Mouse (Mus musculus) cerebellum, adult 2 months (tissue): ENCODE data around the gene Cilp.

Experiments
- CTCF ChIP-seq: fragments of 200-500 bp; IDR thresholded peaks from 2 replicates; pipeline ENCODE4 v1.5.1; 2011; ENCODE audit warnings: low read depth, mild to moderate bottlenecking, control low read depth, low read length, moderate library complexity, borderline replicate concordance; ENCODE audit not compliant: insufficient read depth
- POLR2A ChIP-seq: fragments of 200-500 bp; IDR thresholded peaks from 2 replicates; pipeline ENCODE4 v1.6.1; 2011; ENCODE audit warnings: low read length, control low read depth, borderline replicate concordance; ENCODE audit not compliant: insufficient read depth

GRCm38 (mm10) chr9:65267742-65268515 lies 2.9 kb downstream of the Cilp start:
- TF ChIP-seq POLR2A (no peak), CTCF (no peak)
